ENCODE assay signal across 18 mouse cellular contexts in genomic region chr7:16793010-16793725, GRCm38 (mm10). TPM values are rescaled to one million over a fixed set of nuclear protein-coding genes. Genes with fewer than 3 reads are reported as not detected.
DNase-seq lines count a peak whose midpoint lies in the region; ATAC-seq lines count a peak whose summit lies in the region.
"Had no signal": no experiment of that assay in that cellular context is flagged by ENCODE, and none has a peak within 500 bp of the region (broad histone marks: within the 10 kb centered on the region; RNA-seq: fewer than 3 reads in every experiment).

No protein-coding gene starts in this region.

- H3K4me2 ChIP-seq in heart, embryonic 16.5 days (ENCODE audit: low read depth, low read length), result peak overlapping the region; percentile 50
- peak overlapping the region; percentile 15; the same call in 1 of the 2 replicates for H3K4me2 ChIP-seq in liver, embryonic 13.5 days
- peak overlapping the region; percentile 40 for H3K4me2 ChIP-seq in lung, embryonic 15.5 days
- no peak overlapping the region for H3K4me2 ChIP-seq in stomach, embryonic 16.5 days (ENCODE audit: low read depth, low read length)
- no peak overlapping the region for H3K4me2 ChIP-seq in hindbrain, embryonic 13.5 days
- H3K4me2 ChIP-seq: embryonic facial prominence, embryonic 15.5 days; hindbrain, embryonic 12.5 days; limb, embryonic 15.5 days; midbrain, embryonic 12.5 days had no signal

- H3K9ac ChIP-seq in heart, embryonic 16.5 days (ENCODE audit: low read length), result peak overlapping the region; percentile 2; the same call in 1 of the 2 replicates
- H3K9ac ChIP-seq in liver, embryonic 13.5 days, result no peak overlapping the region
- H3K9ac ChIP-seq in lung, embryonic 15.5 days, result no peak overlapping the region
- no peak overlapping the region for H3K9ac ChIP-seq in stomach, embryonic 16.5 days (ENCODE audit: low read length)
- H3K9ac ChIP-seq in hindbrain, embryonic 13.5 days, result no peak overlapping the region
- H3K9ac ChIP-seq: embryonic facial prominence, embryonic 15.5 days; hindbrain, embryonic 12.5 days; limb, embryonic 15.5 days; midbrain, embryonic 12.5 days had no signal

- DNase-seq in heart, postnatal 25 days (ENCODE audit: low spot score), result no peak
- no peak for DNase-seq in liver, embryonic 13.5 days
- DNase-seq in adipocyte (ENCODE audit: low spot score), result no peak
- DNase-seq: cerebellum, adult 18-20 months; gastrocnemius, postnatal 10 days; kidney, adult 9 months; thymus, postnatal 14 days had no signal

- ATAC-seq in heart, embryonic 16.5 days (replicated peaks; ENCODE audit: extremely low read depth, insufficient read depth, low FRiP score), result peak; percentile 74
- no peak; the same call in 1 of the 2 replicates for ATAC-seq in liver, embryonic 13.5 days (ENCODE audit: low read depth)
- 0 out of 2 replicates have a peak, but pooled peaks have one; percentile 25 for ATAC-seq in lung, embryonic 15.5 days (ENCODE audit: borderline replicate concordance, extremely low read depth, low FRiP score, low TSS enrichment)
- no peak for ATAC-seq in stomach, embryonic 16.5 days (ENCODE audit: insufficient read depth, low FRiP score)
- no peak for ATAC-seq in inflammation-experienced regulatory T-cells, adult 6 months
- ATAC-seq in hindbrain, embryonic 13.5 days (ENCODE audit: low FRiP score), result no peak
- ATAC-seq: forebrain, embryonic 16.5 days had no signal

- H3K4me1 ChIP-seq in heart, embryonic 16.5 days (ENCODE audit: control insufficient read depth, insufficient read depth, low read length), result peaks cover 11% of the 10 kb centered on the region
- H3K4me1 ChIP-seq in liver, embryonic 13.5 days (replicated peaks), result peaks cover 14% of the 10 kb centered on the region
- peaks cover 18% of the 10 kb centered on the region for H3K4me1 ChIP-seq in lung, embryonic 15.5 days
- H3K4me1 ChIP-seq in stomach, embryonic 16.5 days (ENCODE audit: control insufficient read depth, insufficient read depth, low read length), result peaks cover 12% of the 10 kb centered on the region
- H3K4me1 ChIP-seq in hindbrain, embryonic 13.5 days (replicated peaks), result no peaks in the 10 kb centered on the region
- H3K4me1 ChIP-seq: embryonic facial prominence, embryonic 15.5 days; hindbrain, embryonic 12.5 days; limb, embryonic 15.5 days; midbrain, embryonic 12.5 days had no signal

- no peaks in the 10 kb centered on the region for H3K27me3 ChIP-seq in heart, embryonic 16.5 days (ENCODE audit: control insufficient read depth, insufficient read depth, low read length)
- H3K27me3 ChIP-seq in liver, embryonic 13.5 days, result no peaks in the 10 kb centered on the region
- no peaks in the 10 kb centered on the region for H3K27me3 ChIP-seq in lung, embryonic 15.5 days
- H3K27me3 ChIP-seq in stomach, embryonic 16.5 days (ENCODE audit: control insufficient read depth, insufficient read depth, low read length), result no peaks in the 10 kb centered on the region
- H3K27me3 ChIP-seq in hindbrain, embryonic 13.5 days, result no peaks in the 10 kb centered on the region
- H3K27me3 ChIP-seq: embryonic facial prominence, embryonic 15.5 days; hindbrain, embryonic 12.5 days; limb, embryonic 15.5 days; midbrain, embryonic 12.5 days had no signal

- no peaks in the 10 kb centered on the region for H3K9me3 ChIP-seq in heart, embryonic 16.5 days (replicated peaks; ENCODE audit: control insufficient read depth, low read length)
- H3K9me3 ChIP-seq in liver, embryonic 13.5 days (replicated peaks), result no peaks in the 10 kb centered on the region
- H3K9me3 ChIP-seq in lung, embryonic 15.5 days, result no peaks in the 10 kb centered on the region
- no peaks in the 10 kb centered on the region for H3K9me3 ChIP-seq in stomach, embryonic 16.5 days (replicated peaks; ENCODE audit: control insufficient read depth, low read length)
- no peaks in the 10 kb centered on the region for H3K9me3 ChIP-seq in hindbrain, embryonic 13.5 days
- H3K9me3 ChIP-seq: embryonic facial prominence, embryonic 15.5 days; hindbrain, embryonic 12.5 days; limb, embryonic 15.5 days; midbrain, embryonic 12.5 days had no signal

- intact Hi-C loops in heart, postnatal 25 days (cut with DNase I), result no loop called here

- WGBS in heart, embryonic 16.5 days, result 45% methylated on average over 19 of the region's 19 CpGs
- 87% methylated on average over 19 of the region's 19 CpGs for WGBS in liver, embryonic 13.5 days (ENCODE audit: insufficient replicate concordance)
- 53% methylated on average over 19 of the region's 19 CpGs for WGBS in lung, embryonic 15.5 days
- 75% methylated on average over 19 of the region's 19 CpGs for WGBS in stomach, embryonic 16.5 days
- 95% methylated on average over 19 of the region's 19 CpGs for WGBS in hindbrain, embryonic 13.5 days

- H3K27ac ChIP-seq in heart, embryonic 16.5 days (ENCODE audit: low read length), result peak overlapping the region; percentile 55; the same call in 1 of the 2 replicates
- peak overlapping the region; percentile 41; the same call in 1 of the 2 replicates for H3K27ac ChIP-seq in liver, embryonic 13.5 days
- H3K27ac ChIP-seq in lung, embryonic 15.5 days, result peak overlapping the region; percentile 80
- peak overlapping the region; percentile 71 for H3K27ac ChIP-seq in stomach, embryonic 16.5 days (ENCODE audit: low read length)
- H3K27ac ChIP-seq in hindbrain, embryonic 13.5 days, result no peak overlapping the region
- H3K27ac ChIP-seq: embryonic facial prominence, embryonic 15.5 days; hindbrain, embryonic 12.5 days; limb, embryonic 15.5 days; midbrain, embryonic 12.5 days had no signal

- peaks cover 11% of the 10 kb centered on the region for H3K36me3 ChIP-seq in heart, embryonic 16.5 days (ENCODE audit: control insufficient read depth, insufficient read depth)
- H3K36me3 ChIP-seq in liver, embryonic 13.5 days, result peaks cover 100% of the 10 kb centered on the region
- peaks cover 33% of the 10 kb centered on the region for H3K36me3 ChIP-seq in lung, embryonic 15.5 days
- H3K36me3 ChIP-seq in stomach, embryonic 16.5 days (ENCODE audit: control insufficient read depth, insufficient read depth, low read length), result peaks cover 9% of the 10 kb centered on the region; the same call in 1 of the 2 replicates
- peaks cover 6% of the 10 kb centered on the region for H3K36me3 ChIP-seq in hindbrain, embryonic 13.5 days

- H3K4me3 ChIP-seq in heart, embryonic 16.5 days (ENCODE audit: low read length), result peak overlapping the region; percentile 22
- H3K4me3 ChIP-seq in liver, embryonic 13.5 days (replicated peaks), result 0 out of 2 replicates have a peak overlapping the region, but pooled peaks have one; percentile 11
- peak overlapping the region; percentile 15 for H3K4me3 ChIP-seq in lung, embryonic 15.5 days
- H3K4me3 ChIP-seq in stomach, embryonic 16.5 days (replicated peaks; ENCODE audit: low read length), result no peak overlapping the region
- H3K4me3 ChIP-seq in hindbrain, embryonic 13.5 days, result no peak overlapping the region
- H3K4me3 ChIP-seq: embryonic facial prominence, embryonic 15.5 days; hindbrain, embryonic 12.5 days; limb, embryonic 15.5 days; midbrain, embryonic 12.5 days; myocyte had no signal

RNA-seq across cellular contexts. Expression of gene Slc1a5, which starts 12.0 kb away (rescaled TPM):
- 45.4 and 47.6 TPM in 2 replicates for polyA plus RNA-seq in heart, embryonic 16.5 days (2015; fragmentation: Nextera tagmentation; extraction: Ambion mirVana)
- 10 to 100 TPM; 18.5 to 22.8 TPM for total RNA-seq in heart, postnatal 25 days (2021)
- 92.3 and 93.0 TPM in 2 replicates for polyA plus RNA-seq in liver, embryonic 13.5 days (2015; fragmentation: Nextera tagmentation; extraction: Ambion mirVana)
- 53.7 and 54.5 TPM in 2 replicates for polyA plus RNA-seq in lung, embryonic 15.5 days (2015; fragmentation: Nextera tagmentation; extraction: Ambion mirVana)
- polyA plus RNA-seq in stomach, embryonic 16.5 days (2015; fragmentation: Nextera tagmentation; extraction: Ambion mirVana), result 43.1 and 46.6 TPM in 2 replicates
- 100 to 1,000 TPM; 134 to 155 (median 155) TPM for polyA plus RNA-seq in inflammation-experienced regulatory T-cells, adult 6 months (2017; shearing (Covaris generic))
- 8.6 and 8.7 TPM in 2 replicates for polyA plus RNA-seq in hindbrain, embryonic 13.5 days (2015; fragmentation: Nextera tagmentation; extraction: Ambion mirVana)

RNA-seq across cellular contexts. Expression of gene Strn4, which starts 22.5 kb away (rescaled TPM):
- 88.8 and 92.5 TPM in 2 replicates for polyA plus RNA-seq in heart, embryonic 16.5 days (2015; fragmentation: Nextera tagmentation; extraction: Ambion mirVana)
- 10 to 100 TPM; 54.8 to 65.5 TPM for total RNA-seq in heart, postnatal 25 days (2021)
- 32.8 and 34.0 TPM in 2 replicates for polyA plus RNA-seq in liver, embryonic 13.5 days (2015; fragmentation: Nextera tagmentation; extraction: Ambion mirVana)
- 102 TPM in 2 replicates for polyA plus RNA-seq in lung, embryonic 15.5 days (2015; fragmentation: Nextera tagmentation; extraction: Ambion mirVana)
- polyA plus RNA-seq in stomach, embryonic 16.5 days (2015; fragmentation: Nextera tagmentation; extraction: Ambion mirVana), result 68.5 and 80.0 TPM in 2 replicates
- 10 to 100 TPM; 16.1 to 24.1 (median 19.7) TPM for polyA plus RNA-seq in inflammation-experienced regulatory T-cells, adult 6 months (2017; shearing (Covaris generic))
- 159 and 172 TPM in 2 replicates for polyA plus RNA-seq in hindbrain, embryonic 13.5 days (2015; fragmentation: Nextera tagmentation; extraction: Ambion mirVana)

RNA-seq across cellular contexts. Expression of gene Fkrp, which starts 23.4 kb away (rescaled TPM):
- polyA plus RNA-seq in heart, embryonic 16.5 days (2015; fragmentation: Nextera tagmentation; extraction: Ambion mirVana), result 33.0 and 33.9 TPM in 2 replicates
- 10 to 100 TPM; 46.2 to 48.0 TPM for total RNA-seq in heart, postnatal 25 days (2021)
- polyA plus RNA-seq in liver, embryonic 13.5 days (2015; fragmentation: Nextera tagmentation; extraction: Ambion mirVana), result 10.0 and 10.7 TPM in 2 replicates
- polyA plus RNA-seq in lung, embryonic 15.5 days (2015; fragmentation: Nextera tagmentation; extraction: Ambion mirVana), result 28.9 and 30.6 TPM in 2 replicates
- 18.1 and 21.4 TPM in 2 replicates for polyA plus RNA-seq in stomach, embryonic 16.5 days (2015; fragmentation: Nextera tagmentation; extraction: Ambion mirVana)
- polyA plus RNA-seq in inflammation-experienced regulatory T-cells, adult 6 months (2017; shearing (Covaris generic)), result 1 to 10 TPM; 5.7 to 9.6 (median 8.9) TPM
- polyA plus RNA-seq in hindbrain, embryonic 13.5 days (2015; fragmentation: Nextera tagmentation; extraction: Ambion mirVana), result 43.6 and 45.3 TPM in 2 replicates

RNA-seq across cellular contexts. Expression of gene Prkd2, which starts 49.5 kb away (rescaled TPM):
- polyA plus RNA-seq in heart, embryonic 16.5 days (2015; fragmentation: Nextera tagmentation; extraction: Ambion mirVana), result 13.0 and 15.4 TPM in 2 replicates
- total RNA-seq in heart, postnatal 25 days (2021), result 10 to 100 TPM; 18.0 to 22.9 TPM
- 2.7 and 3.5 TPM in 2 replicates for polyA plus RNA-seq in liver, embryonic 13.5 days (2015; fragmentation: Nextera tagmentation; extraction: Ambion mirVana)
- polyA plus RNA-seq in lung, embryonic 15.5 days (2015; fragmentation: Nextera tagmentation; extraction: Ambion mirVana), result 18.9 and 19.7 TPM in 2 replicates
- polyA plus RNA-seq in stomach, embryonic 16.5 days (2015; fragmentation: Nextera tagmentation; extraction: Ambion mirVana), result 11.1 and 11.8 TPM in 2 replicates
- 10 to 100 TPM; 38.3 to 51.4 (median 47.1) TPM for polyA plus RNA-seq in inflammation-experienced regulatory T-cells, adult 6 months (2017; shearing (Covaris generic))
- polyA plus RNA-seq in hindbrain, embryonic 13.5 days (2015; fragmentation: Nextera tagmentation; extraction: Ambion mirVana), result 6.6 and 7.3 TPM in 2 replicates

RNA-seq across cellular contexts. Expression of gene Ap2s1, which starts 55.0 kb away (rescaled TPM):
- 218 and 242 TPM in 2 replicates for polyA plus RNA-seq in heart, embryonic 16.5 days (2015; fragmentation: Nextera tagmentation; extraction: Ambion mirVana)
- total RNA-seq in heart, postnatal 25 days (2021), result 10 to 100 TPM; 80.9 to 87.9 TPM
- polyA plus RNA-seq in liver, embryonic 13.5 days (2015; fragmentation: Nextera tagmentation; extraction: Ambion mirVana), result 195 and 202 TPM in 2 replicates
- polyA plus RNA-seq in lung, embryonic 15.5 days (2015; fragmentation: Nextera tagmentation; extraction: Ambion mirVana), result 280 and 291 TPM in 2 replicates
- polyA plus RNA-seq in stomach, embryonic 16.5 days (2015; fragmentation: Nextera tagmentation; extraction: Ambion mirVana), result 229 and 231 TPM in 2 replicates
- polyA plus RNA-seq in inflammation-experienced regulatory T-cells, adult 6 months (2017; shearing (Covaris generic)), result 100 to 1,000 TPM in 1 of 3 experiments, 10 to 100 TPM in 2; 62.5 to 127 (median 72.4) TPM
- 381 and 383 TPM in 2 replicates for polyA plus RNA-seq in hindbrain, embryonic 13.5 days (2015; fragmentation: Nextera tagmentation; extraction: Ambion mirVana)

Comparison
In these comparisons a context has a peak if more than half of its experiments do, and no peak if none do; other contexts are left out.
1. ATAC-seq: peak in heart, embryonic 16.5 days (single experiment) and lung, embryonic 15.5 days (single experiment); none in liver, embryonic 13.5 days (single experiment), stomach, embryonic 16.5 days (single experiment), inflammation-experienced regulatory T-cells, adult 6 months (single experiment) and hindbrain, embryonic 13.5 days (single experiment).
2. H3K4me2 ChIP-seq: peak in heart, embryonic 16.5 days (single experiment), liver, embryonic 13.5 days (single experiment) and lung, embryonic 15.5 days (single experiment); none in stomach, embryonic 16.5 days (single experiment) and hindbrain, embryonic 13.5 days (single experiment).
3. H3K4me3 ChIP-seq: peak in heart, embryonic 16.5 days (single experiment), liver, embryonic 13.5 days (single experiment) and lung, embryonic 15.5 days (single experiment); none in stomach, embryonic 16.5 days (single experiment) and hindbrain, embryonic 13.5 days (single experiment).